Mouse (Mus musculus) adrenal gland, postnatal 14 days (tissue): Measurements from ENCODE around the gene Tmem81. TPM values are rescaled to one million over a fixed set of nuclear protein-coding genes. Genes with fewer than 3 reads are reported as not detected.

Source experiments
- DNase-seq: peaks from one replicate; pipeline ENCODE4 v3.0.0; 2021; ENCODE audit warnings: mixed read lengths
- total RNA-seq: library from RNA; stranded (reverse); gene quantifications from 2 replicates; pipeline ENCODE4 v1.2.3, GENCODE M21; 2021

Gene Tmem81
- total RNA-seq, 1 experiment from 2014 or later: 2.3 TPM

- no peak for DNase-seq
Observed at GRCm38 (mm10) chr1:132519734-132520133, 13.7 kb downstream of the Tmem81 start.

- peak; percentile 86 for DNase-seq
Observed at GRCm38 (mm10) chr1:132520764-132521163, 14.7 kb downstream of the Tmem81 start.

- no peak for DNase-seq
Observed at GRCm38 (mm10) chr1:132523048-132523447, 17.0 kb downstream of the Tmem81 start.

GRCm38 (mm10) chr1:132523920-132524319 is 17.9 kb downstream of the Tmem81 start:
- DNase-seq: peak; percentile 37

GRCm38 (mm10) chr1:132525832-132526231 is 19.8 kb downstream of the Tmem81 start:
- DNase-seq: peak; percentile 84

GRCm38 (mm10) chr1:132528071-132528470 is 22.0 kb downstream of the Tmem81 start:
- DNase-seq: no peak

GRCm38 (mm10) chr1:132528647-132529334 is 22.8 kb downstream of the Tmem81 start:
- DNase-seq: no peak

- no peak for DNase-seq
Observed at GRCm38 (mm10) chr1:132530631-132531191, 24.7 kb downstream of the Tmem81 start.

GRCm38 (mm10) chr1:132532521-132532920 is 26.5 kb downstream of the Tmem81 start:
- no peak for DNase-seq

GRCm38 (mm10) chr1:132533840-132534239 is 27.8 kb downstream of the Tmem81 start:
- no peak for DNase-seq

- no peak for DNase-seq
Observed at GRCm38 (mm10) chr1:132535541-132535940, 29.5 kb downstream of the Tmem81 start.

- DNase-seq: no peak
Observed at GRCm38 (mm10) chr1:132536416-132536815, 30.4 kb downstream of the Tmem81 start.

GRCm38 (mm10) chr1:132537736-132538135 is 31.7 kb downstream of the Tmem81 start:
- no peak for DNase-seq

- DNase-seq: no peak
Observed at GRCm38 (mm10) chr1:132540701-132541100, 34.7 kb downstream of the Tmem81 start.

- peak; percentile 63 for DNase-seq
Observed at GRCm38 (mm10) chr1:132541171-132541823, 35.3 kb downstream of the Tmem81 start.

- DNase-seq: no peak
Observed at GRCm38 (mm10) chr1:132541824-132542599, 36.0 kb downstream of the Tmem81 start.

GRCm38 (mm10) chr1:132542762-132543306 is 36.8 kb downstream of the Tmem81 start, which contains the start of gene Cntn2:
TSS of gene Cntn2 (minus strand) at chr1:132543256.
- DNase-seq: no peak

- peak; percentile 53 for DNase-seq
Observed at GRCm38 (mm10) chr1:132543789-132544188, 37.8 kb downstream of the Tmem81 start.

- peak; percentile 91 for DNase-seq
Observed at GRCm38 (mm10) chr1:132557901-132558631, 52.0 kb downstream of the Tmem81 start.
